Mouse (Mus musculus): Measurements from ENCODE around the gene Spg7.
A peak's percentile ranks its signal among the peaks of the same experiment; 100 is the strongest.
"Not testable (repeated sequence)": the region's sequence is repeated elsewhere in the genome, so short reads cannot be mapped to it uniquely, and the experiment has no call there.

The Spg7 gene

DNA sequence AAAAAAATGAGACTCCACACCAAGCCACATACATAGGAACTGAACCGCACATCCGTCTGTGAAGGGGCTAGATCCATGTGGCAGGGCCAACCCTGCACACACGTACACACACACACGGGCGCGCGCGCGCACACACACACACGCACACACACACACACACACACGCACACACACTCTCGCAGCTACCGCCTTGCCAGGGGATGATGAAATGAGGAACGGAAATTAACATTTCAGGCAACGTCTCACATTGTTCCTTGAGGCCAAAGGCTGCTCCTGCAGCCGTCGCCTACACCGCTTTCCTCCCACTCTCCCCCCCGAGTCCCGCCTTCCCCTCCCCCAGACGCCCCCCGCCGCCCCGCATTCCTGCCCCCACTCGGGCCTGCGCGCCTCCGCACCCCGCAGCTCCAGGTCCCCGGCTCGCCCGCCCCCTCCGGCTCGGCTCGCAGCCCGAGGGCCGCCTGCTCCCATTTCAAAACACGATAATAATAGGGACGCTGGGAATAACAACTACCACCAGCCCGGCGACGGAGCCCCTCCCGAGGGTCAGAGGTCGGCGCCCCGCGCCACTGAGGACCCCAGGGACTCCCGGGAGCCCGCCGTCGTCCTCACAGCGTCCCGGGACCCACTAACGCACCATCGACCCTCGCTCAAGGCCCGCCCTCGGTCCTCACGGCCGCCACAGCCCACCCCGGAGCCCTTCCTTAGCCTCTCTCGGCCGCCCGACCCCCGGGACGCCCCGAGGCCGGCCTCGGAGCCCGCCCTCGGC is 21.6 kb upstream of the Spg7 start:
- ATAC-seq (ENCODE audit: insufficient number of reproducible peaks, low FRiP score, low TSS enrichment): peak; percentile 32; the same call in 1 of the 2 replicates

DNA sequence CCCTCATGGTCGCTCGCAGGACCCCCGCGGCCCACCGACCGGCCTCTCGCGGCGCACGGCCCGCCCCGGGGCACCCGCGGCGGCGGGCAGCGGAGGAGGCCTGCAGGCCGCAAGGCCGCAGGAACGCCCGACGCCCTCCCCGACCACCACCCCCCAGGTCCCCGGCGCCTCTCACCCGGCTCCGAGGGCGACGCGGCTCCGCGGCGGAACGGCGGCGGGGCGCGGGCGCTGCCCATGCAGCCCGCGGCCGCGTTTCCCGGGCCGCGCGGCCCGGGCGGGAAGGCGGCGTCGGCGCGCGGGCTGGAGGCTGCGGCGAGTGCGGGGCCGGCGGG is 21.0 kb upstream of the Spg7 start:
- peak; percentile 19; the same call in 1 of the 2 replicates for ATAC-seq (ENCODE audit: insufficient number of reproducible peaks, low FRiP score, low TSS enrichment)

DNA sequence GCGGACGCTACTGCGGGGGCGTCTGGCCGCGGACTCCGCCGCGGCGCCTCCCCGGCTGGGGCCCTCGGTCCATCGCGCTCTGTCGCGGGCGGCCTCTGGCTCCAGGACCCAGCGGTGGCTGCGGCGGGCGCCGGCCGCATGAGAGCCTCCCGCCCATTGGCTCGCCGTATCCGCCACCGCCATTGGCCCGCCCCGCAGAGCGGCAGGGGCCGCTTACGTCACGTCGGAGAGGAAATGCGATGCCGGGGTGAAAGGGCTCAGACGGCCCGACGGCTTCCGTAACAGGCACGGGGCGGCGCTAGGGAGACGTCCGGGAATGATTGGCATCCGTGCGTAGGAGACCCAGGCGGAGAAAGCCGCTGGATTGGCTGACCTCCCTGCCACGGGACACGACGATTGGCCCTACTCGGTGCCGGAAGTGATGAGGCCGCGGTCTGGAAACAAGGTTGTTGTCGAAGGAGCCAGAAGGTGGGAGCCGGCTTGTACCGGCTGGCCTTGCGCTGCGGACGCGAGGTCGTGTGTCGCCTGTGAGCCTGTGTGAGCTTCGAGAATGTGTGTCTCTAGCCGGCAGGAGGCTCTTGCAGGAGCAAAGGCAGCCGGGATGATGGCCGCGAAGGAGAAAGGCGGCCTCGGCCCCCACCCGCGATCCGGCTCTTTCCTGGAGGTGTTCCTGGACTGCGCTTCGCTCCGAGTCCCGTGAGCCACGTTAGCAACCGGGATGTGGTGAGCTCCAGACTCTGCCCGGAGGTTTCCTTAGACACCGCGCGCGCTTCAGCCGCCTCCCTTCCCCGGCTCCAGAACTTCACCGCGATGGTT is 20.4 kb upstream of the Spg7 start, which contains the start of gene Ankrd11:
Gene Ankrd11 (minus strand): TSS at position 120 of the 816 bp plus-strand sequence.
- peak; percentile 98 for ATAC-seq (ENCODE audit: insufficient number of reproducible peaks, low FRiP score, low TSS enrichment)

DNA sequence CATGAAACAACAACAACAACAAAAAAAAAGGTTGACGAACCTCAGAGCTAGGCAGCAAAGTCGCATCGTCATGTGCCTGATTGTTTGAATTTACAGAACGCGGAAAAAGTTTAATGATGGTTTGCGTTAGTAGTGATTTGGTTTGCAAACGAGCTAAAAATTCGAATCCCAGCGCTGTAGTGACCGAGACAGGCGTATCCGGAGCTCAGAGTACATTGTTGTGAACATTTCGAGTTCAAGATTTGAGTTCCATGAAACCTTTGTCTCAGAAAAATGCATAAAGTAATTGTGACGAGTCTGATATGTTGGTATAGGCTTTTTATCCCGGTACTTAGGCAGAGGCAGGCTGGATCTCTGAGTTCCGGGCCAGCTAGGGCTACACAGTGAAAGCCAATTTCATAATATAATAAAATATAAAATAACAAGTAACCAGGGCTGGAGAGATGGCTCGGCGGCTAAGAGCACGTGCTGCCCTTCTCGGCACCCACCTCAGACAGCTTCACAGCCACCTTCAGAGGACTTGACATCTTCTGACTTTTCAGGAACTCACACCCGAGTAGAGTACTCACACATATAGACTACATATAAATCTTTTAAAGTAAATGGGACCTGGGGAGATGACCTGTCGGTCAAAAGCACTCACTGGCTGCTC is 19.6 kb upstream of the Spg7 start:
- no peak for ATAC-seq (ENCODE audit: insufficient number of reproducible peaks, low FRiP score, low TSS enrichment)

DNA sequence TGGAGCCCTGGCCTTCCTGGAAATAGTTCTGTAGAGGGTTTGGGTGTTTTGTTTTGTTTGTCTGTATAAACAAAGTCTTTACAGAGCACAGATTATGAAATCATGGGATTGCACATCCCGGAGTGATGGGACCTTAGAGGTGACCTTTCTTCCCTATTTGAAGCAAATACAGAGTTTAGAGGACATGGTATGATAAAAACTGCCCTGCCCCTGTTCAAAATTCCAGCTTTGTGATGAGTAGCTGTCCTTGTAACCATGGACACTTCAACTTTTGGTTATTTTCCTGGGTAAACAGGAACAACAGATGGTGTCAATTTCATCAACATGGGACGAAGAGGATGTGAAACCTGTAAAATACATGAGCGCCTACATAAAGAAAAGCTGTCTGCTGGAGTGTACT is 18.8 kb upstream of the Spg7 start:
- no peak for ATAC-seq (ENCODE audit: insufficient number of reproducible peaks, low FRiP score, low TSS enrichment)

DNA sequence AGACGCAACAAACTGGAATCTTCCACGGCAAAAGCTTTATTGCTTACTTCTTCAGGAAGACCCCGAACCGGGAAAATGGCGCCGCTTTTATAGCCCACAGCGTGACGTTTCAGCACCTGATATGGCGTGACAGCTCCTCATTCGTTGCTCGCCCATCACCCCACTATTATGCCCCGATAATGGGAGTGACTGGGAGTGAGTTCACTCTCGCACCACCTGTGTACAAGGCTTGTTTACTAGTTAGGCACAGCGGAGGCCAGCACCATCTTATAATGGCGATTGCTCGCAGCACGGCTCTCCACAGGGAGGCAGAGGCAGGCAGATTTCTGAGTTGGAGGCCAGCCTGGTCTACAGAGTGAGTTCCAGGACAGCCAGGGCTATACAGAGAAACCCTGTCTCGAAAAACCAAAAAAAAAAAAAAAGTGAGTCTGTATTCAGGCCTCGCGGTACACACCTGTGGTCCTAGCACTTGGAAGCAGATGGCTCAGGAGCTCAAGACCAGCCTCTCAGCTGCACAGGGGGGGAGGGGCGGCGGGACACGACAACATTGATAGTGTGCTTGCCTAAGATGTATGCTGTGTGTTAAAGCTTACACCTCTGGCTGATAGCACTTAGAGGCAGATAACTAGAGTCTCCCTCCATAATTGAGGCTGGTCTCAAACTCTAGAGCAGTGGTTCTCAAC is 17.9 kb upstream of the Spg7 start:
- ATAC-seq (ENCODE audit: insufficient number of reproducible peaks, low FRiP score, low TSS enrichment): not testable (repeated sequence)

DNA sequence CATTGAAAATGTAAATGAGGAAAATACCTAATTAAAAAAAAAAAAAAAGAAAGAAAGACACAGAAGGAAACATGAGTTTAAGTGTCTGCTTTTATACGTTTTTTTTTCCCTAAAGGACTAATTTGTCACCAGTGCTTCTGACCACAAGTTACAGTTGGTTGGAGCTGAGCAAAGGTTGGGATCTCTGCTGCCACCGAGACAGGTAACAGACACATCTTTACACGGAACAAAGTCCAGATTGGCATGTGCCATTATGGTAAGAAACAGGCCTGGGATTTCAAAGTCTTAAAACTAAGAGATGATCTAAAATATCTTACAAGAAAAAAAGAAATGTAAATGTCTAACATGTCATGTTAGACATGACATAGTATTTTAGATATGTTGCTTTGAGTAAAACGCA is 16.0 kb upstream of the Spg7 start:
- no peak for ATAC-seq (ENCODE audit: insufficient number of reproducible peaks, low FRiP score, low TSS enrichment)

DNA sequence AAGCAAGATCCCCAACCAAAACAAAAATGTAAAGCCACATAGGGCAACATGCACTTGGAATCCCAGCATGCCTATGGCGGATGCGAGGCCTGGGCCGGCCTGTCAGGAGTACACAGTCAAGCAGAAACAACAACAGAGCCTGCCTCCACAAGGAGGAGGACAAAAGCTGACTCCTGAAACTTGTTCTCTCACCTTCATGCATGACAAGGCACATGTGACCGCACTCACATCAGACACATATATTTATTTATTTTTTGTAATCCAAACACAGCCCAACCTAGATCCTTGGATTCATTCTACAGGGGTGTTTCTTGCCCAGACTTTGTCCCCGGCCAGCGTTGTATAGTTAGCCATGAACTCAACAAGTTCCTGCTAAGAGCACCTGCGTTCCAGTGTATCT is 14.9 kb upstream of the Spg7 start:
- ATAC-seq (ENCODE audit: insufficient number of reproducible peaks, low FRiP score, low TSS enrichment): no peak

DNA sequence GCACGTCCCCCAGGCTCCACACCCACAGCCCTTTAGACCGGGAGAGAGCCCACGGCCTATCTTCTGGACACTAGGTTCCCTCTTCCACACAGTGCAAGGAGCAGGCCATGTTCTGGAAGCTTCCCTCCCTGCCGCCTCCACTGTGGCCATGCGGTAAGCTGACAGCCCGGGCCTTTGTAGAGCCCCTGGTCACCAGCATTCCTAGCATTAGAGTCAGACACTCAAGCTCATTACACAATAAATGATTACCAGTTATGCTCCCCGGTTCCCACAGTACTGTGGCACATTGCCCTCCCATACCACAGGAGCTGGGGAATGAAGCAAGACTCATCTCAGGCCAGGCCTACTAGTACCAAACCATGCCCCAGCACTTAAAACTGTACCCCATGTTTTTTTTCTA is 14.3 kb upstream of the Spg7 start:
- no peak for ATAC-seq (ENCODE audit: insufficient number of reproducible peaks, low FRiP score, low TSS enrichment)

DNA sequence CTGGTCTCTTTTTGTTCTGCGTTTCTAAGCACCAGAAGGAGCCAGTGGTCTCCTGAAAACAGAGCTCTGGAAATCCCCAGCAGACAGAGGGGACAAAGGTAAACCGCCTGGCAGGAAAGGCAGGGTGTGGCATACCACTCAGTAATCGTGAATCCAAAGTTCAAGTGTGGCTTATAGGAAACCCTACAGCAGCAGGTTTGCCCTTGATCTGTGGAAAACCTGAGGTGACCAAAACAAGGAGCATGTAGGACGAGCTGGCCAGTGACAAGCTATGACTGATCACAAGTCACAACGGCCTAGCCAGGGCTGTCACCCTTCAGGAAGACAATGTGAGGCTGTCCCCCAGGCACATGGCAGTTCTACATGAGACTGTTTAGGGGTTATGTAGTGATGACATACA is 11.3 kb upstream of the Spg7 start:
- no peak for ATAC-seq (ENCODE audit: insufficient number of reproducible peaks, low FRiP score, low TSS enrichment)

DNA sequence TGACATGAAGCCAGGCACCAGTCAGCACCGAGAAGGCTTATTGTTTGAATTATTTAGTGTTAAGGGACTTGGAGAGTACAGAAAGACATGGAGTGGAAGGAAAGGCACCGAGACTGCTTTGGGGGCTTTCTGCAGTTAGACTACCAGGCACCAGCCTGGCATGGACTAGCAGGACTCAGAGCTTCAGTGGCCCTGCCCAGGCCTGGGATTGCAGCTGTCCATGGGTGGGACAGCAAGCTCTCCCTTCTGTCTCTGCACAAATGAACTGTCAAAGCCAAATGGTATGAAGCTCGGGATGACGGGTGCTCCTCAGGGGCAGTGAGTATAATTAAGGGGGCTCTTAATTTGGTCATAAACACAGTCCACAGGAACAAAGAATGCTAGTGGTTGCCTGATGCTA is 1.3 kb downstream of the Spg7 start:
- no peak for ATAC-seq (ENCODE audit: insufficient number of reproducible peaks, low FRiP score, low TSS enrichment)

DNA sequence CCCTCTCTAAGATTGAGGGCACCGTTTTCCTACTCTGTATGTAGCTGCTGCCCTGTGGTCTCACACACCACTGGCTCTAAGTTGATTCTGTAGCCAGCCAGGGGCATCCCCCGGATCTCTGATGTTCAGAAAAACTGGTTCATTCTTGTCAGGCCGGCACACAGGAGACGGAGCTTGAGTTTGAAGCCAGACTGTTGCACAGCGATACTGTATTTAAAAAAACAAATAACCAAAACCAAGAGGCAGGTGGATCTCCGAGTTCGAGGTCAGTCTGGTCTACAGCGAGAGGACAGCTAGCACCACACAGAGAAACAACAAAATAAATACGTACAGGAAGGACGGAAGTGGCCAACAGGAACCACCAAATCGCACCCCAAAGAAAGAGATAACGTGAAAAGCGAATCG is 2.1 kb downstream of the Spg7 start:
- ATAC-seq (ENCODE audit: insufficient number of reproducible peaks, low FRiP score, low TSS enrichment): no peak

DNA sequence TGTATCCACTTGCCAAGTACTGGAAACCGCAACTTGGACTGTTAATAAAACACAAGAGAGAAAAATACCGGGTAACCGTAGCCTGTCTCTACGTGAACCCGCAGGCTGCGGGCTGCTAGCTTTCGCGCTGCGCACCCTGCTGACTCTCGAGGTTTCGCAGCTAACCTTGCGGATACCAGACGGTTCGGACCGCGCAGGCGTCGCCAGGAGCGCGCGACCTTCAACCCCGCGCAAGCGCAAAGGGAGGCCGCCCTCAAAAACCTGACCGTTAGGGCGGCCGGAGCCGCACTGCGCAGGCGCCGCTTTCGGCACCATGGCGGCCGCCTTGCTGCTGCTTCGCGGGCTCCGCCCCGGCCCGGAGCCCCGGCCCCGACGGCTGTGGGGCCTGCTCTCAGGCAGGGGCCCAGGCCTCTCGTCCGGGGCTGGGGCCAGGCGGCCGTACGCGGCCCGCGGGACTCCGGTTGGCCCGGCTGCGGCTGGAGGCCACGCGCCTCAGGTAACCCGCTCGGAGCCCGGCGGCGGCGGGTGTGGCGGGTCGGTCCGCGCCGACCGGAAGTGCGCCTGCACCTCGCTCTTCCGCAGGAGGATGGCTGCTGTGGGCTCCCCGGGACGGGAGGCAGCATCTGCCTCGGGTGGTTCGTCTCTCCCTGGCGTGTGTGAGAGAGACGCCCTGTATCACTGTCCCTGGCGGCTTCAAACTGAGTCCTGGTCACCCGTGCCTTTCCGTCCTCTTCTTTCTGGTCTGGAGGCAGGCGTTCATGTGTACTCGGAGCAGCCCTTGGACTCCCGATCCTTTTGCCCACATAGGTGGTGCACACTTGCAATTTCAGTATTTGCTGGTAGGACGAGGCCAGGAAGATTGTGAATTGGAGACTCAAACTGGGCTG is 2.7 kb downstream of the Spg7 start:
- ATAC-seq (ENCODE audit: insufficient number of reproducible peaks, low FRiP score, low TSS enrichment): peak; percentile 93

DNA sequence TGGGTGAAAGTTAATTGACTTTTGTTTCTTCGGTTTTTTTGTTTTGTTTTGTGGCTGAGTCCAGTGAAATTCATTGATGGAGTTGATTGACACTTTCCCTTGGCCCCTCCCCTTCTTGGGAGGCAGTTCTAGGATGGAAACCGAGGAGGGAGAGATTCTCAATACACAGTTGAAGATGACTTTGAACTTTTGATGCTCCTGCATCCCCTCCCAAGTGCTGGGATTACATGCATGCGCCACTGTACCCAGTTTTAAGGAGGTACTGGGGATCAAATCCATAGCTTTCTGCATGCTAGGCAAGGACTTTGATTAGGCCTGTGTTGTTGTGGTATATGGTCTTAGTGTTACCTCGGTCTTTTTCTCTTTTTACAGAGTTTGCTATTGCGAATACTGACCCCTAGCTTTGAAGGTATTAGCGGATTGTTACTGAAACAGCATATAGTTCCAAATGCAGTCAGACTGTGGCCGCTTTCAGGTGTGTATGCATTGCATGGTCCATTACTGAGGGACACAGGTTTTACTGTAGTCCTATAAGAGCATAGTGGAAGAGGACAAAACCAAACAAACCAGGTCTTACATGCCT is 3.5 kb downstream of the Spg7 start:
- no peak for ATAC-seq (ENCODE audit: insufficient number of reproducible peaks, low FRiP score, low TSS enrichment)

DNA sequence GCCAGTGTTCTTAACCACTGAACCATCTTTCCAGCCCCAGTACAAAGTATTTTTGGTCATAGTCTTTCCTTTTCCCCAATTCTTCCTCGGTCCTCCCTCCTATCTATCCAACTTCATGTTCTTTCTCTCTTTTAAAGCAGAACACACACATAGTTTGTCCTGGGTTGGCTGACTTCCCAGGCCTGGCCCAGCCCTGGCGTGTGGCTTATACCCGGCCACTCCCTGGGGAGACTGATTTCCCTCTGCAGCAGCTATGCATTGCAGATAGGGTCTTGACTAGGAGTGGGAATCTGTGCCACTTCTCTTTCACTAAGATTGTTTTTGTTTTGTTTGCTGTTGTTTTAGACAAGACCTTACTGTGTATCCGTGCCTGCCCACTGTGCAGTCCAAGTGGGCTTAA is 8.4 kb downstream of the Spg7 start:
- no peak for ATAC-seq (ENCODE audit: insufficient number of reproducible peaks, low FRiP score, low TSS enrichment)

DNA sequence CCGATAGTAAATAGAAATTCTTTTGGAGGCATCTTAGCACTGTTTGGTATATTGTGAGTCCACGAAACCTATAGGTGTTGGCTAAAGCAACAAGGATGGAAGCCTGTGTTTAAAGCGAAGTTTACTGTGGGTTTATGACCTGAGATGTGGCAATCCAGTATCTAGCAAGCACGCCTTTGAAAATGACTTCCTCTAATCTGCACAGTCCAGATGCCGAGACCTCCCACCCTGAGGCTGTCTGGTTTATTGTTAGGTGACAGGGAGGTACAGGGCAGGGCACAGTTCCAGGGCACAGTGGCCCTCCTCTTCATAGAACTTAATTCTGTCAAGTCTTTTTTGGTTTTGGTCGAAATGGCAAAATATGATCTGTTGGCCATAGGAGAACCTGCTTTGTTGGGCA is 14.5 kb downstream of the Spg7 start:
- no peak for ATAC-seq (ENCODE audit: insufficient number of reproducible peaks, low FRiP score, low TSS enrichment)

DNA sequence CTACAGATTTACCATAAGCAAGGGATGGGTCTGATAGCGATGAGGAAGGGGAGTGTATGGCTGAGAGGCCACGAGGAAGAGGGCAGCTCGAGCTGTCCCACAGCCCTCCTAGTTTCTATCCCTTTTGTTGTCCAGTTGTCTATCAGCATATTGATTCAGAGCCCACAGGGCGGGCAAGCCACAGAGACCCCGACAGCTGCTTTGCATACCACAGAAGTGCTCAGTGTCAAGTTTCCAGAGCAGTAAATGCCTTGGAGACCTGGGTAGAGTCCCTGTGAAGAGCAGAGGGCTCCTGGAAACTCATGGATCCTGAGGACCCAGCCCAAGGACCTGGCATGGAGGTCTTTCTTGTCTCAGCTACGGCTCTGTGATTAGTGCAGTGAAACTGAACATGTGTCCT is 20.3 kb downstream of the Spg7 start:
- ATAC-seq (ENCODE audit: insufficient number of reproducible peaks, low FRiP score, low TSS enrichment): no peak

DNA sequence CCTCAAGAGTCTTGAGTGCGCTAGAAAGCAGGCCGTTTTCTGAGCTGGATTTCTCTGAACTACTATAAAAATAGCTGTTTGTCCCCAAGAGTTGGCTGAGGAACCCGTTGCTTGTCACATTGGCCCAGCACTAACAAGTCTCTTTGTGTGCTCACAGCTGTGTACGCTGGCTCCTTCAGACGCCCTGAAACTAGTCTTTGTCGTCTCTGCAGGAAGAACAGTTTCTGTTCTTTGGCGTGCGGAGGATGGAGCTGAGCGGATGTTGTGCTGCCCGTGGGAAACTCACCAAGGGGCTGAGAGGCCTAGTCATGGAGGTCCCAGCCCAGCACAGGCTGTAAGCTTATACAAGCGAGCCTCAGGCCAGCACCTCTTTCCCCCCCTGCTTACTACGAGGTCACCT is 20.9 kb downstream of the Spg7 start:
- no peak for ATAC-seq (ENCODE audit: insufficient number of reproducible peaks, low FRiP score, low TSS enrichment)

DNA sequence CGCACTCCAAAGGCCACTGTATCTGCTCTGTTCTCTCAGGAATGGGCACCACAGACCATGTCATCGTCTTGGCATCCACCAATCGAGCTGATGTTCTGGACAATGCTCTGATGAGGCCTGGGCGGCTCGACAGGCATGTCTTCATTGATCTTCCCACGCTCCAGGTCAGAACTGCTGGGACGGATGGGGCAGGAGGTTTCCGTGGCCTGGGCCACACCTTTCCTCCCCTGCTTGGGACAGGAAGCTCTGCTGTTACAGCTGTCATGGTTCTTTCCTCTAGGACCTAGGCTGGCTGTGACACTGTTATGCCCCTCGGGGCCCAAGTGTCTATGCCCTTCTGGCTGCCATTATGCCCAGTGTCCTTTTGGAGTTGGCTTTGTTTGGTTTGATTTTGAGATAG is 24.5 kb downstream of the Spg7 start:
- ATAC-seq (ENCODE audit: insufficient number of reproducible peaks, low FRiP score, low TSS enrichment): no peak

All from cerebellum, adult (tissue).